Comparison of ENCODE assay signal across 8 mouse cellular contexts in the genomic region with DNA sequence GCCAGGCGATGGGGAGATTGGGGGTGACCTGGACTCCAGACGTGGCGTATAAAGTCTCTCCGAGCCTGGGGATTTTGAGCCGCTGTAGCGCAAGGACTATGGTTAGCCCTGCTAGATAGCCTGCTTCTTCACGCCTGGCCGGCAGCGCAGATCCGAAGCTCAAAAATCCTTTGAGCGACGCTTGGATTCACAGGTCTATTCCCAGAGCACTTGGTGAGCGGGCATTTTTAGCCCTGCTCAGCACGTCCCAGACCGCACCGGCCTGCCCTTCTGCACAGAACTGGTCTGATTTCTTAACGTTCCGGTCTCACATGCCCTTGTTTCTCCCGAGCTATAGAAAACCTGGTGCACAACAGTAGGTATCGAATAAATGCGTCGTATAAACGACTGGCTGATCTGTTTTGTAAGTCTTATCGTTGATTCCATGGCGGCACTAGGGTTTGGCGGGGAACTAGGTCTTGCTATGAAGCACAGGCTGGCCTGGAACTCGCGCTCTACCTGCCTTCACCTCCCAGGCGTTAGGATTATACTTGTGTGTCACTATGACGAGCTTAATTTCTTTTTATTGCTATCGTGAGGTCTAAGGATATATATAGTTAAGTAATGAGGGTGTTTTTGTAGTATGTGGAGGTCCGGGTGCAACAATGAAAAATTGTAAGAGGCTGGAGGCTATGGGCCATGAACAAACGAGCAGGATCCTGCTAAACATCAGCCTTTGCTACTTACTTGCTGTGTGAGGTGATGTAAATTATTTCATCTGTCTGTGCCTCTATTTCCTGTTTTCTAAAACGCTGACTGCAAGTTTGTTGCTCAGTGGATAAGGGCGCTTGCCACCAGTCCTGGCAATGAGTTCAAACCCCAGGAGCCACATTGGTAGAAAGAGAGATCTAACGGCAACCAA. TPM values are rescaled to one million over a fixed set of nuclear protein-coding genes. Genes with fewer than 3 reads are reported as not detected.
DNase-seq lines count a peak whose midpoint lies in the region; ATAC-seq and TF ChIP-seq lines count a peak whose summit lies in the region.

No protein-coding gene starts in this region.

- peak overlapping the region; percentile 75 for H3K27ac ChIP-seq in thymus, adult 2 months (ENCODE audit: control insufficient read depth, insufficient read depth, low read length)
- peak overlapping the region; percentile 80 for H3K27ac ChIP-seq in forebrain, embryonic 16.5 days (ENCODE audit: low read length)
- peak overlapping the region; percentile 90 for H3K27ac ChIP-seq in limb, embryonic 15.5 days
- H3K27ac ChIP-seq in small intestine, adult 2 months (ENCODE audit: insufficient read depth, low read depth, low read length), result peak overlapping the region; percentile 78

- no peaks in the 10 kb centered on the region for H3K27me3 ChIP-seq in thymus, adult 2 months (ENCODE audit: control insufficient read depth, insufficient read depth, low read length)
- no peaks in the 10 kb centered on the region for H3K27me3 ChIP-seq in forebrain, embryonic 16.5 days (replicated peaks; ENCODE audit: control insufficient read depth, insufficient read depth, low read length)
- no peaks in the 10 kb centered on the region for H3K27me3 ChIP-seq in limb, embryonic 15.5 days
- no peaks in the 10 kb centered on the region for H3K27me3 ChIP-seq in small intestine, adult 2 months (ENCODE audit: control insufficient read depth, insufficient read depth, low read length)

- TF ChIP-seq CTCF in thymus, adult 2 months (IDR thresholded peaks at IDR 0.05; ENCODE audit: borderline replicate concordance, control insufficient read depth, extremely low read depth, insufficient read depth, low read length, poor library complexity), result no peak
- TF ChIP-seq CTCF in small intestine, adult 2 months (IDR thresholded peaks at IDR 0.05; ENCODE audit: extremely low read depth, insufficient read length, insufficient replicate concordance, low read depth, low read length), result no peak

- TF ChIP-seq POLR2A in thymus, adult 2 months (IDR thresholded peaks at IDR 0.05; ENCODE audit: control insufficient read depth, extremely low read depth, insufficient read depth, low read length, poor library complexity), result no peak
- no peak for TF ChIP-seq POLR2A in small intestine, adult 2 months (IDR thresholded peaks at IDR 0.05; ENCODE audit: low read depth, low read length)

- peak overlapping the region; percentile 57 for H3K9ac ChIP-seq in forebrain, embryonic 16.5 days (replicated peaks; ENCODE audit: low read depth, low read length)
- peak overlapping the region; percentile 81 for H3K9ac ChIP-seq in limb, embryonic 15.5 days

- 4% methylated on average over 36 of the region's 36 CpGs for WGBS in thymus, adult 2 months
- WGBS in forebrain, embryonic 16.5 days, result 8% methylated on average over 36 of the region's 36 CpGs
- 6% methylated on average over 36 of the region's 36 CpGs for WGBS in limb, embryonic 15.5 days
- 2% methylated on average over 36 of the region's 36 CpGs for WGBS in small intestine, adult 2 months

- peaks cover 32% of the 10 kb centered on the region for H3K4me1 ChIP-seq in thymus, adult 2 months (replicated peaks; ENCODE audit: control insufficient read depth, insufficient read depth, low read length)
- H3K4me1 ChIP-seq in forebrain, embryonic 16.5 days (replicated peaks; ENCODE audit: control insufficient read depth, insufficient read depth, low read length), result peaks cover 50% of the 10 kb centered on the region
- H3K4me1 ChIP-seq in limb, embryonic 15.5 days, result peaks cover 56% of the 10 kb centered on the region
- H3K4me1 ChIP-seq in small intestine, adult 2 months (ENCODE audit: control insufficient read depth, insufficient read depth, insufficient read length, low read length), result peaks cover 25% of the 10 kb centered on the region

- H3K4me2 ChIP-seq in forebrain, embryonic 16.5 days (ENCODE audit: low read length), result peak overlapping the region; percentile 83
- peak overlapping the region; percentile 76 for H3K4me2 ChIP-seq in limb, embryonic 15.5 days

- H3K9me3 ChIP-seq in forebrain, embryonic 16.5 days (ENCODE audit: control insufficient read depth, low read length), result no peaks in the 10 kb centered on the region
- no peaks in the 10 kb centered on the region for H3K9me3 ChIP-seq in limb, embryonic 15.5 days

- H3K36me3 ChIP-seq in thymus, adult 2 months (ENCODE audit: control insufficient read depth, insufficient read depth, low read length), result no peaks in the 10 kb centered on the region
- H3K36me3 ChIP-seq in forebrain, embryonic 16.5 days (ENCODE audit: control insufficient read depth, insufficient read depth), result no peaks in the 10 kb centered on the region
- H3K36me3 ChIP-seq in limb, embryonic 15.5 days, result no peaks in the 10 kb centered on the region
- no peaks in the 10 kb centered on the region for H3K36me3 ChIP-seq in small intestine, adult 2 months (ENCODE audit: control insufficient read depth, insufficient read depth, low read length)

- DNase-seq in cerebellum, adult 9-10 months, result peak; percentile 60
- DNase-seq in cerebellum, adult 18-20 months, result no peak
- peak; percentile 28 for DNase-seq in thymus, adult 2 months
- DNase-seq in thymus, postnatal 25 days, result no peak

- peak overlapping the region; percentile 93 for H3K4me3 ChIP-seq in thymus, adult 2 months (ENCODE audit: control insufficient read depth, insufficient read depth, low read length)
- H3K4me3 ChIP-seq in forebrain, embryonic 16.5 days (replicated peaks; ENCODE audit: low read length), result peak overlapping the region; percentile 84
- H3K4me3 ChIP-seq in limb, embryonic 15.5 days, result peak overlapping the region; percentile 84
- peak overlapping the region; percentile 79 for H3K4me3 ChIP-seq in small intestine, adult 2 months (ENCODE audit: low read depth, low read length)

- no peak for ATAC-seq in forebrain, embryonic 16.5 days
- ATAC-seq in limb, embryonic 15.5 days (ENCODE audit: insufficient number of reproducible peaks, low FRiP score, low TSS enrichment, low read depth), result no peak
- ATAC-seq in activated CD4-positive, CD25-positive, alpha-beta regulatory T cell, adult 4 months, result no peak

RNA-seq across cellular contexts. Expression of gene Bicra, which starts 1.2 kb away (rescaled TPM):
- polyA plus RNA-seq in thymus, adult 2 months (2012; rRNA removed), result 57.0 and 78.5 TPM in 2 replicates
- polyA plus RNA-seq in forebrain, embryonic 16.5 days (2015; fragmentation: Nextera tagmentation; extraction: Ambion mirVana), result 9.0 and 11.2 TPM in 2 replicates
- polyA plus RNA-seq in limb, embryonic 15.5 days (2015; fragmentation: Nextera tagmentation; extraction: Ambion mirVana), result 7.2 and 7.5 TPM in 2 replicates
- 18.7 and 31.0 TPM in 2 replicates for polyA plus RNA-seq in small intestine, adult 2 months (2012; rRNA removed)
- 1 to 10 TPM; 3.7 TPM for polyA plus RNA-seq in activated CD4-positive, CD25-positive, alpha-beta regulatory T cell, adult 4 months (2017; shearing (Covaris generic))

RNA-seq across cellular contexts. Expression of gene Zfp541, which starts 12.7 kb away (rescaled TPM):
- polyA plus RNA-seq in thymus, adult 2 months (2012; rRNA removed), result 0.04 and 0.11 TPM in 2 replicates
- 0.14 TPM in 1 of 2 replicates, not detected in the other for polyA plus RNA-seq in forebrain, embryonic 16.5 days (2015; fragmentation: Nextera tagmentation; extraction: Ambion mirVana)
- polyA plus RNA-seq in limb, embryonic 15.5 days (2015; fragmentation: Nextera tagmentation; extraction: Ambion mirVana), result 0.07 TPM in 1 of 2 replicates, not detected in the other
- polyA plus RNA-seq in small intestine, adult 2 months (2012; rRNA removed), result not detected in 2 replicates
- polyA plus RNA-seq in activated CD4-positive, CD25-positive, alpha-beta regulatory T cell, adult 4 months (2017; shearing (Covaris generic)), result under 1 TPM in 1 of 2 experiments, not detected in 1; 0.11 TPM

RNA-seq across cellular contexts. Expression of gene Napa, which starts 49.3 kb away (rescaled TPM):
- polyA plus RNA-seq in thymus, adult 2 months (2012; rRNA removed), result 256 TPM in 2 replicates
- 197 and 220 TPM in 2 replicates for polyA plus RNA-seq in forebrain, embryonic 16.5 days (2015; fragmentation: Nextera tagmentation; extraction: Ambion mirVana)
- polyA plus RNA-seq in limb, embryonic 15.5 days (2015; fragmentation: Nextera tagmentation; extraction: Ambion mirVana), result 238 and 277 TPM in 2 replicates
- polyA plus RNA-seq in small intestine, adult 2 months (2012; rRNA removed), result 82.7 and 139 TPM in 2 replicates
- polyA plus RNA-seq in activated CD4-positive, CD25-positive, alpha-beta regulatory T cell, adult 4 months (2017; shearing (Covaris generic)), result 100 to 1,000 TPM; 162 to 259 TPM

Comparison
In these comparisons a context has a peak if more than half of its experiments do, and no peak if none do; other contexts are left out.
1. DNase-seq: peak in cerebellum, adult 9-10 months (single experiment) and thymus, adult 2 months (single experiment); none in cerebellum, adult 18-20 months (0 of 2) and thymus, postnatal 25 days (single experiment).
2. Peak in every context shown above with its lines, with median percentiles within 50 percentile points of each other: H3K27ac ChIP-seq and H3K4me3 ChIP-seq.